Mouse (Mus musculus) adrenal gland, postnatal 10 days (tissue): ENCODE results near the gene Scfd2. TPM values are rescaled to one million over a fixed set of nuclear protein-coding genes. Genes with fewer than 3 reads are reported as not detected.
A peak's percentile ranks its signal among the peaks of the same experiment; 100 is the strongest.

ENCODE experiments used
- DNase-seq: peaks from one replicate; pipeline ENCODE4 v3.0.0; 2021; ENCODE audit warnings: mixed read lengths
- total RNA-seq, 2 experiments: library from RNA; stranded (reverse); gene quantifications; 2 replicates each; pipeline ENCODE4 v1.2.3; 2021

Gene Scfd2
- total RNA-seq, 2 experiments from 2014 or later: 16.5 to 19.9 TPM

DNA sequence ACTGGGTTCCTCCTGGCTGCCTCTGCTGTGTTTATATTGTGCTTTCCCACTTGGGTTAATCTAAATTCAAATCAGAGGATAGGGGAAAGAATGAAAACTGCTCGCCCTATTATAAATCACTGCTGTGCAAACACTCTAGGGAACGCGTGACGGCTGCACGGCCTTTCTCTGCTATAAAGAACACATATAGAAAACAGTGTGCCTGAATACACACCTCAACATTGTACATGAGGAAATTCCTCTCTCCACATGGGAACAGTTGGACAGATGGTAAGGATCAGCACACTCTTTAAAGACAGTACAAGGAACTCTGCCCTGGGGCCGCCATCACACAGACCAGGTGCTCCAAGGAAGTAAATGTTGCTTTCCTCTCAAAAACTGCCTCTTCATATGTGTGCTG lies 166.2 kb downstream of the Scfd2 start:
- DNase-seq: no peak

DNA sequence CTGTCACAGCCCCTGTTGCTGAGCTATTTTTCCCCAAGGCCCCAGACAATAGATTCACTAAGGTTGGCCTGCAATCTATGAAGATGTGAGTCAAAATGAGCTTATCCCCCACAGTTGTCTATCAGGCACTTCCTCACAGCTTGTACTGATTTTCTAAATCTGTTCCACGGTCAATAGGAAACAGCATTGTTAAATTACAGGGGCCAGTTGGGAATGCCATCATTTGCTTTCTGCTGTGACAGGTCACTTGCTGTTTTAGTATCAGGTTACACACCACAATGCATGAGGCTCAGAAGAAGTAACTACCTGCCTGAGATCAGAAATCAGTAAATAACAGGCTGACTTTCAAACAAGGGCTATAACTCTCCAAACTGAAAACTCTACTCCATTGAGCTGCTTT lies 168.3 kb downstream of the Scfd2 start:
- DNase-seq: no peak

DNA sequence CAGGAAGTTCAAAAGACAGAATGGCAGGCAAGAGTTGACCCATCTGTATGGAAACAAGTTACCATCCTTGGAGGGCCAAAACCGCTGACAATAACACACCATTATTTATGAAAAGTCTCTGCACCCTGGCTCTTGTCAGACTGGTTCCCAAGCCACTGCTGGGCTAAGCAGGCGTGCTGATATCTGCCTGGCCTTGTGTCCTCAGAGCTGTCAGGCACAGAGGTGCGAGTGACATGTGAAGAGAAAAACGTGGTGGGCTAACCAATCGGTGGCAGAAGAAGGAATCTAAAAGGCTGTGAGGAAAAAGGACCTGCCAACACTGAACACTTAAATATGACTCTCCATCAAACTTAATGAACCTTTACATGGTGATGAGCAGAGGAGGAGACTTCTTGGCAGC lies 170.0 kb downstream of the Scfd2 start:
- DNase-seq: no peak

DNA sequence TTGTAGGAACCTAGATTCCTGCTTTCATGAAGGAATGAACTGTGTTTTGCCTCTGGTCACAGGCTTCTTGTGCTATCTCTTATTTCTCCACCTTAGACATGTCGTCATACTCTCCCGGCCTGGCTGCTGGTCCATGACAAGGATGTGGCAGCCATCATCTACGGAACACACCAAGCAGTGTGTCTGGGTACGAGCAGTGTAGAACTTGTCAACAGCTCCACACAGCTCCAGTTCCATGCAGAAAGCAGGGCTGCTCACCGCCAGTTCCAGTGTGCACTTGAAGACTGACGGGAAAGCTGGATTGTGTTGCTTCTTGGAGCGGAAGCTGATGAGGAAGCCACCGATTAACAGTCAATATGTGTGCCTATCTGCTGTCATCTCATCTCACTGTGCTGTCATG lies 173.5 kb downstream of the Scfd2 start:
- no peak for DNase-seq

DNA sequence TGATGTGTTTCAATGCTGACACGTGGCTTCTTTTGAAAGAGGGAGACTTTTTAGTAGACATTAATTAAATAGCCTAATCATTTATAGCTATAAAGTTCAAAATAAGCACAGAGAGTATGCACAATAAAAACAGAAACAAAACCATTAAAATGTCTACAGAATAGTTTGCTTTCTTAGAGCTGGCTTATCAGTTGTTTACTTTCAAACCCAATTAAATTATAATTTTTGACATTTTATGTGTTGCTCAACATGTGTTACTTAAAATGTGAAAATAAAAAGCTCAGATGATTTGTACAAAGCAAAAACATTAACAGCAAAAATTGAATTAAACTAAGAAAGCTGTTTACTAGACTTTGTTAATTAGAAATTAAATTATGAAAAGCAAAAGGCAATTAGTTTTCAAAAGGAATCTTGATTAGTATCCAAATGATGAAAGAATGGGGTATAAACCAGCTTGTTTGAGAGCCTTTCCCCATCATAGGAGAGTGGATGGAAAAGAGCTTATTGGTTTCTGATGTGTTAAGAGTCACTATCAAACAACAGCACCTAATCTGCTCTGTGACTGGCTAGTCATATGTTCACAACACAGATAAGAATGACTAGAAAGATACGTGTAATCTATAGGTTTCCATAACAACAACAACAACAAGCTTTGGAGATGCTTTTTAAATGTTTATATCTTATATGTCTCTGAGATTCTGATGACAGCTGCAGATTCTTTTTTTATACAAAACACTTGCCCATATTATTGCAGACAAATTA lies 176.0 kb downstream of the Scfd2 start:
- DNase-seq: no peak

DNA sequence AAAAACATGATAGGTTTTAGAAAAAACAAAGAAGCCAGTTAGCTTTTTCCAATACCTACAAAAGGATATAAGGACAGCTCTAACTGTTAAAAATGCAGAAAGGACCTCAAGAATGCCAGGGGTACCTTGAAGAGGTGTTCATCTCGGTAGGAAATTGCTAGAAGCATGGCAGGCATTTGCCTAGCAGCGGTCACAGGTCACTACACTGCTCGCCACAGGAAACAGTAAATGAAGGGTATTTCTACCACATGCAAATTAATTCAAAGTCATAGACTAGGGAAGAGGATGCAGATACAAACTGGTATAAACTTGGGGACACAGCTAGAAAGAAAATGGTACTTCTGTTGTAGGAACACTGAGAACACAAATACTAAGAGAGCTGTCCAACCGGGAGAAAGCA lies 180.7 kb downstream of the Scfd2 start:
- no peak for DNase-seq

DNA sequence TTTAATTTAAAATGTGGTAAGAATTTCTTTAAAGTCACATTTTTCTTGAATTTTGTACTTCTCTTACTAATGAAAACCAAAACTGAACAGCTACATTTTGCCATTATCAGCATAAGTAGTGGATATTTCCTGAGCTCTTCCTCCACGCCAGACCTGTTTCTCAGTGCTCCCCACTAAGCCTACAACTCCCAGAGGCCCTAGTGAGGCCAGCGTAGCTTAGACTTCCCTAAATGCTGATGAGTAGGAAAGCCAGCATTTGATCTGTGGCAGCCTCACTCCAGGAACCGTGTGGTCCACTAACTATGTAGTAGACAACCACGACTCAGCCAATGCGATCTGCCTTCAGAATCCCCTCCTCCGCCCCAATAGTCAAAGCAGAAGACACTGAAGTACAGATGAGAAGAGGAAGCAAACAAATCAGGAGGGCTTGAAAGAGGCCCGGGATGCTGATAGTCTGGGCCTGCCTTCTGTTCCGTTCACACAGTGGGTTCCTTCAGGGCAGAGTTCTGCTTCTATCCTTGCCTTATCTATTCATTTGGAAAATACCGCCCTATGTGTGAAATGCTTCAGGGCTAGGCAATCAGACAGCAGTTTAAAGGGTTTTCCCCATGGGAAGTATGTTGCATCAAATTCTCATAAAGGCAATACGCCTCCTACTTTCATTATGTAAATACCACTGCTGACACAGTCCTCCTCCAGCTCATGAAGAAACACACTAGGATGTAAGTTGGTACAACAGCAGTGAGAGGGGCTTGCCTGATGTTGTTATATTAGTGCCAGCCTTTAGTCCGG lies 183.3 kb downstream of the Scfd2 start:
- DNase-seq: no peak

DNA sequence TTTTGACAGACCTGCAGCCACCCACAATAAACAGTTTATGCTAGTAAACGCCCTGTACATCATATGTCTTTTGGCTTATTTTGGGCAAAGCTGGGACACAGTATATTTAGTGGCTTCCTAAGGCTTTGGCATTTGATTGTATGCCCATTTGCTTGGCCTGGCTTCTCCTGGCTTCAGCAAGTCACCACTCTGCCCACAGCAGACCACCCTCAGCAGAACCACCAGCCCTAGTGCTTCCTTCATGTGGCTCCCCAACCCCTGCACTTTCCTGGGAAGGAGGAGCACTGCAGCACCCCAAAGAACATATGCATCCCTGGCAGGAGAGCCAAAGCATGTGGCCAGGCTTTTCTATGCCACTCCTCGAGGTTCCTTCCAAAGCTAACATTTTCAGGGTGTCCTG lies 188.5 kb downstream of the Scfd2 start:
- DNase-seq: no peak

DNA sequence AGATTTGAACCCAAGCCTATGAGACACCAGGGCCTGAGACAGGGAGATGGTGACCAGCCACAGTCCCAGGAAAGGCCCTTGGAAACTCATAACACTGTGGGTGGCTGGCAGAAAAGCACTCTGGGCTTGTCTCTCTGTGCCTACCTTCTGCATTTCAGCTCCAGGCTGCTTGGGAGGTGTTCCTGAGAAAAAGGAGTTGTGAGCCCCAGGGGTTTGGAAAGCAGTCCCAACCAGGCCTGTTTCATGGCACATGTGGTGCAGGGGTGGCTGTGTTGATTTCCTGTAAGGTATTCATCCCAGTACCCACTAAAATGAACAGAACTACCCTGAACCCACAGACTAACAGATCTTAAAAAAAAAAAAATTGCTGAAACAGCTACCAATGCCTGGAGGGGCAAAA lies 189.0 kb downstream of the Scfd2 start:
- DNase-seq: no peak

DNA sequence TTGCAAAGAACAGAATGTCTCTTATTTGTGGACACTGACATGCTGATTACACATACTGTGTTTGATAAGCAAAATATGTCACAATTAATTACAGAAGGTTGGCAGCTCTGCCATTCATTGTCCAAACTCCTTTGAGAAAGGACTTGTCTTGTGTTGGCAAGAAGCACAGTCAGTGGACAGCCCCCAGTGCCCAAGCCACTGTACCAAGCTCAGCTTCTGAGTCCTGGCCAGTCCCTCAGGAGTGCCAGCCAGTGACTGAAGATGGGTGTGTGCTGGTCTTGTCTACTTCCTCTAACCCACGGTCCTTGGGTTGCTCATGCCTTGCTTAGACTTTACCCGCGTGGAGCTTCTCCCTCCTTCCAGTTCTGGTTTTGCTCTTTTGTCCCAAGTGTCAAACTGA lies 194.1 kb downstream of the Scfd2 start:
- DNase-seq: no peak

DNA sequence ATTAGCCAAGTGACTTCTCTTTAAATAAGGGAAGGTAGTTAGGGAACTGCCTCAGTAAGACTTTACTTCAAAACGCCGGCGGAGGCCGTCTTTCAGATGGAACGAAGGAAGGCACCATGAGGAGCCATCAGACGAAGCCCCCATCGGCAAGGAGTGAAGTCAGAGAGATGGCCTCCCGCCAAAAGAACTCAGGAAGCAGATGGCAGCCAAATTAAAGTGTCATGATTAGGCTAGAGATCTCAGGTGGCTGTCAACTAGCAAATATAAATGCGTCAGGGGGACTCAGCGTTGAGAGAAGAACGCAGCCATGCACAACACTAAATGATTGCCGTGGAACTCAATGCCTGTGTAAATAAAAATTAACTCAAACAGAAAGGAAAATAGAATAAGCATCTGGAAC lies 194.8 kb downstream of the Scfd2 start:
- DNase-seq: no peak

DNA sequence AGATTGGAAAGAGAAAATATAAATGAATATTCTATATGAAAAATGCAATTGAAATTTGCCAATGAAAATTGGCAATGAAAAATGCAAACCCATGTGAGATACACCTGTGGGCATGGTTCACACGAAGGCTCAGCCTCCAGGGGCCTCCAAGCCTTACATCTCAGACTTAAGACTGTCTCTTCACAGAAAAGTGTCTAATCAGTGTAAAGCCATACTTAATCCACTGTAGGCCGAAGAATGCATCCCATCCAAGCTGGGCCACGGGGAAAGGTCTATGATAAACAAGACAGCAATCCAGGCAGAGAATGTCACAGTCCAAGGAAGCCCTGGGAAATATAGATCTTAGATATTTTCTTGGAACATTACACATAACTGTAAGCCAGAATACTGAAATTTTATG lies 198.3 kb downstream of the Scfd2 start:
- DNase-seq: no peak

DNA sequence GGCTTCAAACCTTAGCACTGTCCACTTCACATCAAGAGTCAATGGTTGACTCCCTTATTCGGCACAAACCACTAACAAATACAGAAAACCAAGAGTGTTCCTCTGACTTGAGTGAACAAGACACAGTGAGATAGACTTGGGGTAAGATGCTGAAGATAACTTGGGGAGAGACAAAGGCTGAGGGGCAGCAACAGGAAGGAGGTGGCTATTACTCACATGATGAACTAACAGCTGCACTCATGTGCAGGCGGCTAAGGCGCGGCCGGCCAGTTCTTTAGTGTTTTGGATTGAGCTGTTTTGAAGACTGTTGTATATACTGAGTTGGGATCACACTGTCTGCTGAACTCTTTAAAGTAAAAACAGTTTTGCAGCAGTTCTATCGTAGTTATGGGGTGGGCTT lies 205.3 kb downstream of the Scfd2 start:
- DNase-seq: no peak

DNA sequence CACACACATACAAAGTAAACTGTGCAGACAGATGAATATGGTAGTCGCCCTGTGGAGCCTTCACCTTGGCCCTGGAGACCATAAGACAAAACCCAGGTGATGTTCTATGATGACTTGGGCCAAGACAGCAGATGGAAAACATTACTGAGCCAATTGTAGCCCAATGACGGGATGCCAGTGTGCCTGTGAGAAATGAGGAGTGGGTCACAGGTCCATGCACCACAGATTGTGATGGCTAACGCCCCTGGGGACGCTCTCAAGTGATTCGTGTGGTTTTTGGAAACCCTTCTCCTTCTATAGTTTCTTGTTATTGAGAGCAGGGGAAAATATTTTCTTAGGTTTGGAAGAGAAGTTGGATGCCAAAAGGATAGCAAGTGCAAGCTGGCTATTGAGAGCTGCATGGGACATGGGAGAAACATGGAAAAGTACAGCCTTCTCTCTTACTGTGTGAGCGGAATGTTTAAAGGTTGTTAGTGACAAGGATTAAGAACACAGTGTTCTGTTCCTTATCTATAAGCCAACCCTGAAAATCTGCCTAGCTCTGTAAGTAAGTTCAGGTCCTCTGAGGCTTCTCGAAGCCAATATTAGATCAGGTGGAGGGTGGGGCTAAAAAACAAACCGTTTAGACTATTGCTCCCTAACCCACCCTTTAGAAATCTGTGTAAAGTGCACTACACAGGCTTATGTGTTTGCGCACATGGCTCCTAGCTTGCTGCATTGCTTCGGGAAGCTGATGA lies 210.4 kb downstream of the Scfd2 start:
- no peak for DNase-seq

DNA sequence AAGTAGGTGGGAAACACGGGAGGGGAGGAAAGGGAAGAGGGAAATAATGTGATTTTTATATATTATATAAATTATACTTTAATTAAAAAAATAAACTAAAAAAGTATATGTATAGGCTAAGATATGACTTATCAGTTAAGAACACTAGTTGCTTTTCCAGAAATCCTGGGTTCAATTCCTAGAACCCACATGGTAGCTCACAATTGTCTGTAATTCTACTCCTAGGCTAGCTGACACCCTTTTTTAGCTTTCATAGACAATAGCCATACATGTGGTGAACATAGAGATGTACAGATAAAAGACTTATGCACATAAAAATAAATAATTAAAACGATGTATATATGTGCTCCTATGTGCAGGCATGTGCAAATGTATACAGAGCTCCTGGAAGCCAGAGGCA lies 212.0 kb downstream of the Scfd2 start:
- DNase-seq: no peak

DNA sequence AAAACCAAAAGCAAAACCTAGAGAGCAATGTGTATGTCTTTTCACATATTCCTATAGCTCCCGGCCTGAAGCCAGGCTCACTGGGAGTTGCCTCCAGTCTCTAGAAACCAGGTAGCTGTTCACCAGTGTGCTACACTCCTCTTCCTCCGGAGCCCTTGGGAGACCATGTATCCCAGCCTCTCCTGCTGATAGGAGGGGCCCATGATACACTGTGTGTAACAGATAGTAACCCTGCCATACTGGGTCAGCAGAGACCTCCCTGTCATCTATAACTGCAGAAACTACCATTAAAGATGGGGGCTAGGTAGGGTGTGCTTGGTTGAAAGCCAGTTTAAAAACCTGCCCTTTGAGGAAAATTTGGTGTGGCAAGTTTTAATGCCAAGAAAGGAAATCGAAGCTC lies 214.4 kb downstream of the Scfd2 start:
- DNase-seq: no peak

DNA sequence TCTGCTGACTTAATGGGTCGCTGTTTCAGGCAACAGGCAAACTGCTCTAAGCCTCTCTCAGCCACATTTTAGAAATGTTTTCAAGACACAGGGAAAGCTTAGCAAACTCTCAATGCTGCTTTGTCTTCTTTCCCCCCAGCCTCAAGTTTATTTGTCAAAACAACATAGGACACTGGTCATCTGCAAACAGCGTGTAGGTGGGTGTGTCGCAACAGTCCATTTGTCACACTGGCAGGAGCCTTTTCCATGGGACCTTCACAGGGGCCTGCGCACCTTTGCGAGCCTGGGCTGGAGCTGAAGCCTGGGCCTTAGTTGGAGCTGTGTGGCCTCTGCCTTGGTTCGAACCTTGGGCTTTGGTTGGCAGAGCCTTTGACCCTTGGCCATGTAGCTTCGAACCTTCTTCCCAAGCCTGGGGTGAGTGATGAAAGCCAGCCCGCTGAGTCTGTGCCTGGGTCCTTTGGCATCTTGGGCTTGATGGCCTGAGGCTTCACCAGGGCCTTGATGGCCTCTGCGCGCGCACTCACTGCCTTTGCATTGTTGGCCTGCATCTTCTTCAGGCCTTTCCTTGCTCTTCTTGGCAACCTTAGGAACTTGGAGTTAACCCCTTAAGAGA lies 215.1 kb downstream of the Scfd2 start:
- DNase-seq: no peak

DNA sequence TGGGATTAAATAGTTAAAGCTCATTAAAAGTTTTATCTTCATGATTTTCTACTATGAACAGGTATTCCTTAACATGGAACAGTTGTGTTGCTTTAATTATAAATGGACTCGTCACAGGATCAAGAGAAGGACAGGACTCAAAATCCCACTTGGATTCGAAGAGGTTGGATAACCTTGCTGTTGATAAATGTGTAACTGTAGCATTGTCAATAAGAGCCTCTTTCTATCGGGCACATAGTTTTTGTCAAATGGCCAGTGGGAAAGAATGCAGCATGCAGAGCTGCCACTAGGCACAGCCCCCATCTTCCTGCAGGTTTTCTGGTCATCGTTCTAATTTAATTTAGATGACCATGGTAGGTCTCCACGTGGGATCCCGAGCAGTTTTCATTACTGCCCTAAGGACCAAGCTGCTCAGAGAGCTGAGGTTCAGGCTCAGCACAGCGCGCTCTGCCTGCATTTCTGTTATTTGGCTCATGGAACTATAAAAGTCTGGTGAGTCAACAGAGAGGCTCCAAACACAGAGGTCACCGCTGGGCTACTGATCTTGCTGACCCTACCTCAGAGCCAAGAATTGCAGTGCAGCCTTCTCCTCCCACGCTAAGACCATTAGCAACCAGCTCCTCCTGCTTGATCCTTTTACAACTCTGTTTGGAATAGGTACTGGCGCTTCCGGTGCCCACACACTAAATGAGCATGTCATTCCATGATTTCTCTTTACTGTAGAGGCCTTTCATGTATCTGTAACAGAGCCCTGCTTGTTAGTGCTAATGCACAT lies 215.9 kb downstream of the Scfd2 start:
- DNase-seq: peak; percentile 35

DNA sequence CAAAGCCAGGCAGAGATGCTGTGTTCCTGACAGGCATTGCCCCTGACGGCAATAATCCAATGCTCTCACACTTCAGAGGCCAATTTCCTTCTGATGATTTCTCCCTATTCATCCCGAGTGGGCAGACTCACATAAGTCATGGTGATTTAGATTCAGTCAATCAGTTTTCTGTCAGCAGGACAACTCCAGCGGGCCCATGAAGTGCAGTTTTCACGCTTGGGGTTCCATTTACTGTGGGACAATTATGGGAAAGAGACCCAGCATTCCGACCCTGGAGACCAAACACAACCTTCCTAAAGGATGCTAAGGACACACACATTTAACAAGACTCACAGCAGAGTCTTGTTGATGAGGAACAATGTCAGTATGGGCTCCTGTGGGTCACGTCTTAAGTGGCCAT lies 217.1 kb downstream of the Scfd2 start:
- no peak for DNase-seq

DNA sequence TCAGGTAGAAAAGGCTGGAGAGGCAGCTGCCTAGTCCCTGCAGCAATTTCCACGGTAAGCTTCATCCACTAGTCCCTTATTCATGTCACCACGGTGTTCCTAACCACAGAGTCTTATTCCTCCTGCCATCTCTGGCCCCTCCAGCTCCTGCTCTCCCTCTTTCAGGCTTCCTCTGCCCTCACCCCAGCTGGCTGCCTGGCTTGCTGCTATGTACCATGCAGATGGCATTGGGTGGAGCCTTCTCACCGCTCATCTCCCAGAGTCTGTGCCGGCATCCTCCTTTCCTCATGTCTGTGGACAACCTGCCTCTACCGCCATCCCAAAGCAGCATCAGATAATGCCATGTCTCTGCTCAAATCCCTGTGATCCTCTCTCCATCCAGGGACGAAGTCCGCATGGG lies 218.0 kb downstream of the Scfd2 start:
- no peak for DNase-seq

DNA sequence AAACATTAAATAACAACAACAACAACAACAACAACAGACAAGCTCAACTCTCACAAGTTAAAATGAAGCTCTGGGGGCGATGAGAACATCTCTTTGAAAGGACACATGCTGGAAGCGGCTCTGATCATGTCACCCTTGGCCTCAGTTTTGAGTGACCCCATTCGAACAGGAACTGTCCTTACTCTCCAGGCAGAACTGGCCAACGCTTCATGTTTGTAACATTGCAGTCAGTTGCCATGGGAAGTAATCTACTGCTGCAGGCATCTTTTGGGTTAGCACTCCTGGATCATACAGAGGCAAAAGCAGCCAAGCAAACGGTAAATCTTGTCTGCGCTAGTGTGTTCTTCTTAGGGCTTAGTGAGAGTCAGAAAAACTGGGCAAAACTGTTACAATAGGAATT lies 219.7 kb downstream of the Scfd2 start:
- no peak for DNase-seq

DNA sequence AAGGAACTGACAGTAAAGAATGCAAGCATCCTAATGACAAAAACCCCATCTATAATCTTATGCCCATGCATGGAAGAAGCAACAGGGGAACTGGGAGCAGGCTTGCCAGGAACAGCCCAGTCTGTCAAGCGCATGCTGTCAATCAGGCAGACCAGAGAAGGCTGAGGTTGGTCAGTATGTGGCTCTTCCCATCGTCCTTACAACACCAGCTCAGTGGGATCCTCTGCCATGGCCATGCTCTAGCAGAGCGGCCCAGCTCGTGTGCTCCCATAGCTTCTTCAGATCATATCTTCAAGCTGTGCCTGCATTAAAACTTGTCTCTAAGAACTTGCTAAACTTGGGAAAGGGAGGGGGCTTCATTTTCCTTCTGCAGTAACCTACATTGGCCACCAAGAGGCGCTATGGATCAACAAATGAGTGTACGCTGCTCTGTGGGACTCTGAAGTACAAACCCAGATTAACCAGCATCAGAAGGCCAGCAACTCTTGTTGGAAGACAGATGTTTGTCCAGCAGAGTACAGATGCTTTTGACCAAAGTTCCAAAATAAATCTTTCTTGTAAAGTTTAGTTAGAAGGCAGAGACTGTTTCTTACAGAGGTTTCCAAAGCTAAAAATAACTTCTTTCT lies 220.2 kb downstream of the Scfd2 start:
- peak; percentile 61 for DNase-seq
